8 mouse cellular contexts compared by ENCODE assay signal in genomic region chrX:71815631-71816345, GRCm38 (mm10). TPM values are rescaled to one million over a fixed set of nuclear protein-coding genes. Genes with fewer than 3 reads are reported as not detected.
A peak's percentile ranks its signal among the peaks of the same experiment; 100 is the strongest.
DNase-seq lines count a peak whose midpoint lies in the region; ATAC-seq and TF ChIP-seq lines count a peak whose summit lies in the region.

TSS of gene Vma21 (plus strand) at chrX:71815924.

- 0 out of 4 replicates have a peak, but pooled peaks cover 0 to 2% of the 10 kb centered on the region in 2 experiments for H3K36me3 ChIP-seq in MEL (ENCODE audit: control insufficient read depth in 1 of 2, insufficient read depth in 2 of 2, low read length in 2 of 2)
- no peaks in the 10 kb centered on the region for H3K36me3 ChIP-seq in kidney, embryonic 15.5 days
- H3K36me3 ChIP-seq in liver, embryonic 12.5 days = peaks cover 4% of the 10 kb centered on the region; the same call in 1 of the 2 replicates
- no peaks in the 10 kb centered on the region for H3K36me3 ChIP-seq in neural tube, embryonic 14.5 days (ENCODE audit: control insufficient read depth, insufficient read depth, low read length)

- 37% methylated on average over 12 of the region's 12 CpGs for WGBS in kidney, embryonic 15.5 days
- 40% methylated on average over 12 of the region's 12 CpGs for WGBS in liver, embryonic 12.5 days (ENCODE audit: insufficient replicate concordance)
- WGBS in neural tube, embryonic 14.5 days = 37% methylated on average over 12 of the region's 12 CpGs

- TF ChIP-seq EP300 in MEL (IDR thresholded peaks at IDR 0.05; ENCODE audit: low read depth in 1 of 2, low read length in 2 of 2) = no peak

- DNase-seq in 416B (ENCODE audit: low read depth) (peak; percentile 25), MEL (ENCODE audit: low read depth, low spot score) (no peak)
- peak; percentile 15 to 23 for DNase-seq in cerebellum, postnatal 36 days
- DNase-seq in heart, adult 11 months = peak; percentile 92
- no peak for DNase-seq in urinary bladder, postnatal 4 days (ENCODE audit: low spot score in 2 of 2)

- peaks cover 0 to 7% of the 10 kb centered on the region in 2 experiments; a peak in 2 of 4 replicates for H3K4me1 ChIP-seq in MEL (ENCODE audit: control insufficient read depth in 1 of 2, insufficient read depth in 2 of 2, low read length in 2 of 2)
- H3K4me1 ChIP-seq in kidney, embryonic 15.5 days = peaks cover 5% of the 10 kb centered on the region; the same call in 1 of the 2 replicates
- H3K4me1 ChIP-seq in liver, embryonic 12.5 days = peaks cover 4% of the 10 kb centered on the region; the same call in 1 of the 2 replicates
- H3K4me1 ChIP-seq in neural tube, embryonic 14.5 days (ENCODE audit: control insufficient read depth, insufficient read depth, low read length) = no peaks in the 10 kb centered on the region

- peak within 1 kb of the TSS; percentile 62 for H3K27ac ChIP-seq in MEL (ENCODE audit: control insufficient read depth, low read depth, low read length)
- peak within 1 kb of the TSS; percentile 87 for H3K27ac ChIP-seq in kidney, embryonic 15.5 days
- peak within 1 kb of the TSS; percentile 83 for H3K27ac ChIP-seq in liver, embryonic 12.5 days
- peak within 1 kb of the TSS; percentile 79 for H3K27ac ChIP-seq in neural tube, embryonic 14.5 days (ENCODE audit: low read depth, low read length)

- no peak for TF ChIP-seq POLR2A in MEL (IDR thresholded peaks at IDR 0.05; ENCODE audit: control insufficient read depth in 1 of 2, insufficient read depth in 1 of 2, low read depth in 1 of 2, low read length in 2 of 2, poor library complexity in 1 of 2)

- ATAC-seq in kidney, embryonic 15.5 days (replicated peaks; ENCODE audit: low FRiP score) = peak; percentile 34
- no peak for ATAC-seq in liver, embryonic 12.5 days
- ATAC-seq in neural tube, embryonic 14.5 days (ENCODE audit: low read depth) = no peak; the same call in 1 of the 2 replicates

- peak within 1 kb of the TSS; percentile 90 to 97 for H3K4me3 ChIP-seq in MEL (ENCODE audit: control insufficient read depth in 1 of 2, insufficient read depth in 1 of 2, low read depth in 2 of 2, low read length in 2 of 2)
- H3K4me3 ChIP-seq in kidney, embryonic 15.5 days (replicated peaks) = peak within 1 kb of the TSS; percentile 65
- peak within 1 kb of the TSS; percentile 77 for H3K4me3 ChIP-seq in liver, embryonic 12.5 days
- peak within 1 kb of the TSS; percentile 50 for H3K4me3 ChIP-seq in neural tube, embryonic 14.5 days (ENCODE audit: low read depth, low read length)

- H3K9ac ChIP-seq in MEL (ENCODE audit: control insufficient read depth, low read depth, low read length, poor library complexity, severe bottlenecking) = peak within 1 kb of the TSS; percentile 93
- peak within 1 kb of the TSS; percentile 54 for H3K9ac ChIP-seq in kidney, embryonic 15.5 days
- H3K9ac ChIP-seq in liver, embryonic 12.5 days = peak within 1 kb of the TSS; percentile 76
- H3K9ac ChIP-seq in neural tube, embryonic 14.5 days (replicated peaks; ENCODE audit: low read depth, low read length) = peak within 1 kb of the TSS; percentile 69

- no peaks in the 10 kb centered on the region for H3K9me3 ChIP-seq in MEL (replicated peaks; ENCODE audit: insufficient read depth, low read length)
- no peaks in the 10 kb centered on the region for H3K9me3 ChIP-seq in kidney, embryonic 15.5 days (replicated peaks)
- no peaks in the 10 kb centered on the region for H3K9me3 ChIP-seq in liver, embryonic 12.5 days (replicated peaks)
- H3K9me3 ChIP-seq in neural tube, embryonic 14.5 days (ENCODE audit: control insufficient read depth, low read length) = no peaks in the 10 kb centered on the region

- H3K4me2 ChIP-seq in kidney, embryonic 15.5 days = peak within 1 kb of the TSS; percentile 56
- peak within 1 kb of the TSS; percentile 67 for H3K4me2 ChIP-seq in liver, embryonic 12.5 days
- H3K4me2 ChIP-seq in neural tube, embryonic 14.5 days (ENCODE audit: low read depth, low read length) = peak within 1 kb of the TSS; percentile 48

- no peaks in the 10 kb centered on the region for H3K27me3 ChIP-seq in MEL (ENCODE audit: control insufficient read depth in 1 of 2, insufficient read depth in 2 of 2, low read length in 2 of 2)
- 0 out of 2 replicates have a peak, but pooled peaks cover 5% of the 10 kb centered on the region for H3K27me3 ChIP-seq in kidney, embryonic 15.5 days
- no peaks in the 10 kb centered on the region for H3K27me3 ChIP-seq in liver, embryonic 12.5 days (replicated peaks)
- H3K27me3 ChIP-seq in neural tube, embryonic 14.5 days (ENCODE audit: control insufficient read depth, insufficient read depth, low read length) = no peaks in the 10 kb centered on the region

- TF ChIP-seq CTCF in MEL (IDR thresholded peaks at IDR 0.05 in 2 of 3, conservative IDR thresholded peaks at IDR 0.05 in 1 of 3; ENCODE audit: control insufficient read depth in 1 of 3, insufficient read depth in 1 of 3, low read depth in 2 of 3, low read length in 3 of 3, poor library complexity in 1 of 3, severe bottlenecking in 1 of 3) = no peak

- H3K79me2 ChIP-seq in MEL (ENCODE audit: control insufficient read depth, insufficient read depth, low read length, poor library complexity) = peaks cover 8% of the 10 kb centered on the region

- no peak for TF ChIP-seq RAD21 in MEL (IDR thresholded peaks at IDR 0.05; ENCODE audit: low read depth, low read length)

TF ChIP-seq in MEL, 35 proteins besides CTCF, POLR2A, EP300 and RAD21:
- TF ChIP-seq MAX (IDR thresholded peaks at IDR 0.05; ENCODE audit: low read length) (no peak), MYC (IDR thresholded peaks at IDR 0.05; ENCODE audit: low read depth, low read length) (no peak), MAZ (IDR thresholded peaks at IDR 0.05; ENCODE audit: low read depth, low read length) (no peak), MYB (IDR thresholded peaks at IDR 0.05; ENCODE audit: low read depth, low read length) (no peak), KAT2A (conservative IDR thresholded peaks at IDR 0.05; ENCODE audit: low read depth, low read length) (no peak), SMC3 (IDR thresholded peaks at IDR 0.05; ENCODE audit: low read depth, low read length) (no peak), ZKSCAN1 (IDR thresholded peaks at IDR 0.05; ENCODE audit: low read depth, low read length) (no peak), JUND (IDR thresholded peaks at IDR 0.05; ENCODE audit: low read depth, low read length) (no peak), E2F4 (IDR thresholded peaks at IDR 0.05; ENCODE audit: borderline replicate concordance, low read depth, low read length) (no peak), BHLHE40 (IDR thresholded peaks at IDR 0.05; ENCODE audit: borderline replicate concordance, low read depth, low read length) (no peak), SIN3A (IDR thresholded peaks at IDR 0.05; ENCODE audit: low read length) (no peak), ZC3H11A (IDR thresholded peaks at IDR 0.05; ENCODE audit: low read depth, low read length) (no peak), NRF1 (IDR thresholded peaks at IDR 0.05; ENCODE audit: insufficient read depth, low read depth, low read length, poor library complexity, severe bottlenecking) (no peak)

RNA-seq across cellular contexts. Expression of gene Vma21, which starts in this region (rescaled TPM):
- 6.1 and 6.2 TPM in 2 replicates for total RNA-seq in MEL (2012; rRNA removed)
- polyA plus RNA-seq in MEL (2012; ENCODE audit: insufficient read depth in 1 of 2, insufficient read length in 2 of 2, low read depth in 1 of 2, low replicate concordance in 2 of 2, missing spikeins in 1 of 2) = 10 to 100 TPM in 1 of 2 experiments, not detected in 1; 18.2 TPM
- polyA plus RNA-seq in kidney, embryonic 15.5 days (2015; fragmentation: Nextera tagmentation; extraction: Ambion mirVana) = 42.4 and 44.0 TPM in 2 replicates
- 37.1 and 38.1 TPM in 2 replicates for polyA plus RNA-seq in liver, embryonic 12.5 days (2016; fragmentation: Nextera tagmentation; extraction: Ambion mirVana)
- polyA plus RNA-seq in neural tube, embryonic 14.5 days (2014; fragmentation: Nextera tagmentation; extraction: Ambion mirVana) = 46.4 and 46.8 TPM in 2 replicates

Comparison
In these comparisons a context has a peak if more than half of its experiments do, and no peak if none do; other contexts are left out.
1. DNase-seq: peak in 416B (single experiment), cerebellum, postnatal 36 days (2 of 2) and heart, adult 11 months (single experiment); none in MEL (single experiment) and urinary bladder, postnatal 4 days (0 of 2).
2. Peak in every context shown above with its lines, with median percentiles within 50 percentile points of each other: H3K27ac ChIP-seq, H3K4me3 ChIP-seq, H3K9ac ChIP-seq and H3K4me2 ChIP-seq.